Mouse (Mus musculus): Measurements from ENCODE around the gene Jag2. TPM values are rescaled to one million over a fixed set of nuclear protein-coding genes. Genes with fewer than 3 reads are reported as not detected.

The Jag2 gene
- polyA plus RNA-seq, 1 experiment from 2014 or later = 5.9 TPM

DNA sequence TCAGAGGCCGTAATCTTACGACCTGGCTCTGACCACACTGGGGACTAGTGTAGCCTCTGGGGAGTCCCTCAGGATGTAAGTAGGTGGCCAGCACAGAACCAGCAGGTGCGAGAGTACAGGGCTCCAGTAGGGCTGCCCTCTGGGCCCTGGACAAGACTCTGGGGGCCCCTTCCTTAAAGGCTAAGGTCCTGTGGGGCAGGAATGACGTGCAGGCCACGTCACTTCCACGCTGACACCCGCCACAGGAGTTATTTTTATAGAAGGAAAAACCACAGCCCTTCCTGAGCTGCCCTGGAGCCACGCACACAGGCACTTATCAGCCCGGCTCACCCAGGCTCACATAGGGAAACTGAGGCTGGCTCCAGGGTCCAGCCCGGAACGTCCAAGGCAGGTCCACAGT, 12.1 kb downstream of the Jag2 start:
- Histone ChIP-seq H3K4me3 (ENCODE audit: low read depth, low read length) (no peak overlapping the region), H3K9ac (ENCODE audit: low read length) (no peak overlapping the region), H3K36me3 (ENCODE audit: control insufficient read depth, insufficient read depth, low read length) (no peaks in the 10 kb centered on the region; the same call in 1 of the 2 replicates), H3K27me3 (ENCODE audit: control insufficient read depth, insufficient read depth, low read length) (no peaks in the 10 kb centered on the region), H3K9me3 (ENCODE audit: control insufficient read depth, low read length) (no peaks in the 10 kb centered on the region), H3K4me1 (ENCODE audit: control insufficient read depth, insufficient read depth, low read length) (0 out of 2 replicates have a peak, but pooled peaks cover 2% of the 10 kb centered on the region), H3K27ac (ENCODE audit: low read depth, low read length) (no peak overlapping the region), H3K4me2 (ENCODE audit: low read depth) (no peak overlapping the region)
- no peak for DNase-seq (ENCODE audit: low spot score)
- no peak for ATAC-seq (ENCODE audit: insufficient read depth, low FRiP score, low TSS enrichment)
- WGBS = 87% methylated on average over 11 of the region's 11 CpGs

DNA sequence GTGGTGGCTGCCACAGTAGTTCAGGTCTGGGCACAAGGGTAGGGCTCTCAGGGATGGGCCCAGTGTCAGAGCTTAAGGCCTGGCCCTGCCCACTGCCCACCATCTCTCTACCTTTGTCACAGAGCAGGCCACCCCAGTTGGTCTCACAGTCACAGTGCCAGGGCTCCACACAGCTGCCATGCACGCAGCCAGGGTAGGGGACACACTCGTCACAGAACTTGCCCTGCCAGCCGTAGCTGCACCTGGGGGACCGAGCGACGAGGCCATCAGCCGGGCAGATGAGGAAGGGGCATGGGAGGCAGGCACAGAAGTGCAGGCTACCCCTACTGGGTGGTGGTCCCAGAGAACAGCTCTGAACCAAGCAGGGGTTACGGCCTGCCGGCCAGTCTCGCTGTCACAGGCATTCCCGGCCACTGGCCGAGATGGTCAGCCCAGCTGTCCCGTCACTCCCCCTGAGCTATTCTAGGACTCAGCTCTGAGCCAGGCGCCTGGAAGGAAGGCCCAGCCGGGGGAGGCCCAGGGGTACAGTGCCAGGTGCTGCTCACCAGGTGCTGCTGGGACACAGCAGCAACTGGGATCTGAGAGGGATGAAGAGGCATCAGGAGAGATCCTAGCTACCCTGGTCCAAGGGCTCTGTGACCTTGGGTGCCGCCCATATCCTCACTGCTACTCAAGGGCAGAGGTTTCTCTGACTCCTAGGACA, 12.7 kb downstream of the Jag2 start:
- 83% methylated on average over 16 of the region's 16 CpGs for WGBS
- Histone ChIP-seq H3K4me1 (ENCODE audit: control insufficient read depth, insufficient read depth, low read length) (no peaks in the 10 kb centered on the region), H3K4me3 (ENCODE audit: low read depth, low read length) (no peak overlapping the region), H3K27me3 (ENCODE audit: control insufficient read depth, insufficient read depth, low read length) (no peaks in the 10 kb centered on the region), H3K9me3 (ENCODE audit: control insufficient read depth, low read length) (no peaks in the 10 kb centered on the region), H3K27ac (ENCODE audit: low read depth, low read length) (no peak overlapping the region), H3K4me2 (ENCODE audit: low read depth) (no peak overlapping the region), H3K9ac (ENCODE audit: low read length) (no peak overlapping the region), H3K36me3 (ENCODE audit: control insufficient read depth, insufficient read depth, low read length) (no peaks in the 10 kb centered on the region; the same call in 1 of the 2 replicates)
- DNase-seq (ENCODE audit: low spot score) (no peak), ATAC-seq (ENCODE audit: insufficient read depth, low FRiP score, low TSS enrichment) (no peak)

DNA sequence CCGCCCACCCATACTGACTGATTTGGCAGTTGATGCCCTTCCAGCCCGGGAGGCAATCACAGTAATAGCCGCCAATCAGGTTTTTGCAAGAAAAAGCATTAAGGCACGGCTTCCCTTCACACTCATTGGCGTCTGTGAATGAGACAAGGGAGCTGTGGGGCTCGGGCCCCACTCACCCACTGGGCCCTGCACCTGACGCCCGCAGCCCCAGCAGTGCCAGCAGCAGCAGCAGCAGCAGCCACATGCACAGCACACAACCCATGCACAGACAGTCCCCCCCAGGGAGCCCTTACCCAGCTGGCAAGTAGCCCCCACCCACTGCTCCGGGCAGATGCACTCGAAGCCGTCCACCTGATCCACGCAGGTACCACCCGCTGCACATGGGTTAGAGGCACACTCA, 14.0 kb downstream of the Jag2 start:
- peak; percentile 21; the same call in 1 of the 2 replicates for ATAC-seq (ENCODE audit: insufficient read depth, low FRiP score, low TSS enrichment)
- DNase-seq (ENCODE audit: low spot score) = no peak
- no peak overlapping the region for H3K27ac ChIP-seq (ENCODE audit: low read depth, low read length)
- H3K36me3 ChIP-seq (ENCODE audit: control insufficient read depth, insufficient read depth, low read length) = no peaks in the 10 kb centered on the region; the same call in 1 of the 2 replicates
- no peaks in the 10 kb centered on the region for H3K9me3 ChIP-seq (ENCODE audit: control insufficient read depth, low read length)
- WGBS = 68% methylated on average over 13 of the region's 13 CpGs
- H3K4me3 ChIP-seq (ENCODE audit: low read depth, low read length) = no peak overlapping the region
- no peak overlapping the region for H3K4me2 ChIP-seq (ENCODE audit: low read depth)
- no peaks in the 10 kb centered on the region for H3K4me1 ChIP-seq (ENCODE audit: control insufficient read depth, insufficient read depth, low read length)
- H3K27me3 ChIP-seq (ENCODE audit: control insufficient read depth, insufficient read depth, low read length) = no peaks in the 10 kb centered on the region
- no peak overlapping the region for H3K9ac ChIP-seq (ENCODE audit: low read length)

DNA sequence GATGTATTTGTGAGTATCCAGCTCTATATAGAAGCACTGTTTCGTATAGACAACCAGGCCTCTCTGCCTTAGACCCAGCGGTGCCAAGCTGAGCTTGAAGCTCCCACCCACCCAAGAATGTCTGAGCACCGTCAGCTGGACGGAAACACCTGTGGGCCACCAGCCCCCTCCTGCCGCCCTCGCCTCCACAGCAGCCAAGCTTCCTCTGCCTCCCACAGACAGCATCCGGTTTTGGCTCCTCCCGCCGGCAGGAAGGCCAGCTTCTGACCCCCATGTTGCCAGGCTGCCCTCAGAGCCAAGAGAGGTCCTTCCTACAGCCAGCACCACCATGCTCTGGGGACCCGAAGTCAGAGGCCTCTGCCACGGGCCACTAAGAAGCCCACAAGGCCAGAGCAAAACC, 15.0 kb downstream of the Jag2 start:
- H3K27ac ChIP-seq (ENCODE audit: low read depth, low read length) = no peak overlapping the region
- no peaks in the 10 kb centered on the region for H3K9me3 ChIP-seq (ENCODE audit: control insufficient read depth, low read length)
- no peak overlapping the region for H3K4me3 ChIP-seq (ENCODE audit: low read depth, low read length)
- no peaks in the 10 kb centered on the region for H3K4me1 ChIP-seq (ENCODE audit: control insufficient read depth, insufficient read depth, low read length)
- WGBS = 88% methylated on average over 11 of the region's 11 CpGs
- ATAC-seq (ENCODE audit: insufficient read depth, low FRiP score, low TSS enrichment) = no peak
- no peak overlapping the region for H3K9ac ChIP-seq (ENCODE audit: low read length)
- H3K4me2 ChIP-seq (ENCODE audit: low read depth) = no peak overlapping the region
- no peaks in the 10 kb centered on the region; the same call in 1 of the 2 replicates for H3K36me3 ChIP-seq (ENCODE audit: control insufficient read depth, insufficient read depth, low read length)
- no peak for DNase-seq (ENCODE audit: low spot score)
- H3K27me3 ChIP-seq (ENCODE audit: control insufficient read depth, insufficient read depth, low read length) = no peaks in the 10 kb centered on the region

DNA sequence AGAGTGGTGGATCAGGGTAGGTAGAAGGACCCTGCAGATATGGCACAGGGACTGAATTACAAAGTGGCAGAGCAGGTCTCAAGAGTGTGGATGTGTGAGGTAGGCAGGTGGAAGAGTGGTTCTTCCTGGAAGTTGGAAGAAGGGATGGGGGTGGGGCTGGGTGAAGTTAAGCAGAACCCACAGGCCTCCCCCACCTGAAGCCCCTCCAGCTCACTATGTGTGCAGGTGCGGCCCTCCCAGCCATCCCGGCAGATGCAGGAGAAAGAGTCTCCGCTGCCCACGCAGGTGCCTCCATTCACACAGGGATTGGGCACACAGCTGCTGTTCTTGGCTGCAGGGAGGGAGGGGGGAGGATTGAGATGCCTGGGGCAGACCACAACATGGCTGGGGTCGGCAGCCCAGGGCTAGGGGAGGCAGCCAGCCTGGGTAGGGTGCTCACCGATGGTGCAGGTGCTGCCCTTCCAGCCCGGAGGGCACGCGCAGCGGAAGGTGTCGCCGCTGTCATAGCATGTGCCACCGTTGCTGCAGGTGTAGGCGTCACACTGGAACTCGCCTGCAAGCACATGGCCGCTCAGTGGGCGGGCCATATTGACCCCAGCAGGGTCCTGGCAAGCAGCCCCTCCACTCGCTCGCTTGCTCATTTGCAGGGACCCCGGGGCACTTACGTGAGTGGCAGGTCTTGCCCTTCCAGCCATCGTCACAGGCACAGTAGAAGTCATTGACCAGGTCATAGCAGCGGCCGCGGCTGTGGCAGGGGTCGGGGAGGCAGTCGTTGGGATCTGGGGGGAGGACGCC, 16.4 kb downstream of the Jag2 start:
- no peak overlapping the region for H3K9ac ChIP-seq (ENCODE audit: low read length)
- H3K9me3 ChIP-seq (ENCODE audit: control insufficient read depth, low read length) = no peaks in the 10 kb centered on the region
- no peak overlapping the region for H3K4me2 ChIP-seq (ENCODE audit: low read depth)
- ATAC-seq (ENCODE audit: insufficient read depth, low FRiP score, low TSS enrichment) (no peak), DNase-seq (ENCODE audit: low spot score) (no peak)
- H3K36me3 ChIP-seq (ENCODE audit: control insufficient read depth, insufficient read depth, low read length) = no peaks in the 10 kb centered on the region; the same call in 1 of the 2 replicates
- no peak overlapping the region for H3K27ac ChIP-seq (ENCODE audit: low read depth, low read length)
- no peak overlapping the region for H3K4me3 ChIP-seq (ENCODE audit: low read depth, low read length)
- H3K27me3 ChIP-seq (ENCODE audit: control insufficient read depth, insufficient read depth, low read length) = no peaks in the 10 kb centered on the region
- no peaks in the 10 kb centered on the region for H3K4me1 ChIP-seq (ENCODE audit: control insufficient read depth, insufficient read depth, low read length)
- WGBS = 90% methylated on average over 28 of the region's 28 CpGs

DNA sequence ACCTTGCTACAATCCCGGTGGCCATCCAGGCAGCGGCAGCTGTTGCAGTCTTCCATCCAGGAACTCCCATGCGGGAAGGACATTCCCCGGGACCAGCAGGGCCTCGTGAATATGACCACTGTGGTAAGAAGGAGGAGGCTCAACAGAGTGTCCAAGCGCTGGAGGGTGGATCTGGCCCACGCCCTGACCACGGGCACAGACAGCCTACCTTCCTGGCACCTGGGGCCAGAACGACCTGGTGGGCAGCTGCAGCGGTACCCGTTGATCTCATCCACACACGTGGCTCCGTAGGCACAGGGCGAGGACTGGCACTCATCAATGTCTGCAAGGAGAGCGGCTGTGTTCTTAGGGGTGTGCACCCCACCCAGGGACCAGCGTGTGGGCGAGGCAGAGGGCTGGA, 17.9 kb downstream of the Jag2 start:
- no peaks in the 10 kb centered on the region for H3K4me1 ChIP-seq (ENCODE audit: control insufficient read depth, insufficient read depth, low read length)
- no peak overlapping the region for H3K9ac ChIP-seq (ENCODE audit: low read length)
- no peaks in the 10 kb centered on the region for H3K27me3 ChIP-seq (ENCODE audit: control insufficient read depth, insufficient read depth, low read length)
- DNase-seq (ENCODE audit: low spot score) = no peak
- ATAC-seq (ENCODE audit: insufficient read depth, low FRiP score, low TSS enrichment) = no peak
- no peak overlapping the region for H3K4me3 ChIP-seq (ENCODE audit: low read depth, low read length)
- H3K27ac ChIP-seq (ENCODE audit: low read depth, low read length) = no peak overlapping the region
- WGBS = 95% methylated on average over 17 of the region's 17 CpGs
- no peaks in the 10 kb centered on the region for H3K9me3 ChIP-seq (ENCODE audit: control insufficient read depth, low read length)
- no peaks in the 10 kb centered on the region; the same call in 1 of the 2 replicates for H3K36me3 ChIP-seq (ENCODE audit: control insufficient read depth, insufficient read depth, low read length)
- H3K4me2 ChIP-seq (ENCODE audit: low read depth) = no peak overlapping the region

DNA sequence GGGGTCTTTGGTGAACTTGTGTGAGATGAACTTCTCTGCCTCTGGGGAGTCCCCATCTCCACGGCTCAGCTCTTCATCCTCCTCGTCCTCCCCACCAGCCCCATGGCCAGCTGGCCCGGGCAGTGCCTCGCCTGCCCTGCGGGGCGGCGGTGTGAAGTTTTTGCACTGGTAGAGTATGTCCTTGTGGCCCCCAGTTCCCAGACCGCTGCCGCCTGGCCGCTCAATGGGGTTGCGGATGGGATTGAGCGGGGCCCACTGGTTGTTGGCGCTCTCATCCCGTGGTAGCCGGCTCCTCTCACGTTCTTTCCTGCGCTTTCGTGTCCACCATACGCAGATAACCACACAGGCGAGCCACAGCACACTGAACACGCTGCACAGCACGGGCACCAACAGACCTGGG, 20.6 kb downstream of the Jag2 start:
- 95% methylated on average over 22 of the region's 22 CpGs for WGBS
- H3K36me3 ChIP-seq (ENCODE audit: control insufficient read depth, insufficient read depth, low read length) = no peaks in the 10 kb centered on the region; the same call in 1 of the 2 replicates
- ATAC-seq (ENCODE audit: insufficient read depth, low FRiP score, low TSS enrichment) (no peak), DNase-seq (ENCODE audit: low spot score) (no peak)
- H3K27me3 ChIP-seq (ENCODE audit: control insufficient read depth, insufficient read depth, low read length) = no peaks in the 10 kb centered on the region
- no peaks in the 10 kb centered on the region for H3K4me1 ChIP-seq (ENCODE audit: control insufficient read depth, insufficient read depth, low read length)
- no peak overlapping the region for H3K4me3 ChIP-seq (ENCODE audit: low read depth, low read length)
- H3K9me3 ChIP-seq (ENCODE audit: control insufficient read depth, low read length) = no peaks in the 10 kb centered on the region
- no peak overlapping the region for H3K9ac ChIP-seq (ENCODE audit: low read length)
- H3K27ac ChIP-seq (ENCODE audit: low read depth, low read length) = no peak overlapping the region
- no peak overlapping the region for H3K4me2 ChIP-seq (ENCODE audit: low read depth)

DNA sequence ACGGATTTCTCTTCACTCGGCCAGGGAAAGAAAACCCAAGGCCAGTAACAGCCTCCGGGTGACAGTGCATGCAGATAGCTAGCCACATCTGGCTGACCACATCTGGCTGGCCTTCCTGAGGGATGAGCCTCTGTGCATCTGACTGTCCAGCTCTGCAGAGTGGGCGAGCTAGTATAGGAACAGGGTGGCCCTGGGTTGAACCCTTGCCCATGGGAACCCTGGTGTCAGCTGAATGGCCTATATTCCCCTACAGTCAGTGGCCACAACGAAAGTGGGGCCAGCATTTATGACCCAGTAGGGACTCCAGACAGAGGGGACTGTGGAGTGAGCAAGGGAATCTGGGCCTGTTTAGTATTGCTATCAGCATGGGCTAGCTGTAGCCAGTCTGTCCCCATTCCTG, 24.6 kb downstream of the Jag2 start:
- no peak for DNase-seq (ENCODE audit: low spot score)
- Histone ChIP-seq H3K4me2 (ENCODE audit: low read depth) (no peak overlapping the region), H3K27ac (ENCODE audit: low read depth, low read length) (no peak overlapping the region), H3K9me3 (ENCODE audit: control insufficient read depth, low read length) (no peaks in the 10 kb centered on the region), H3K9ac (ENCODE audit: low read length) (no peak overlapping the region), H3K4me3 (ENCODE audit: low read depth, low read length) (no peak overlapping the region), H3K4me1 (ENCODE audit: control insufficient read depth, insufficient read depth, low read length) (no peaks in the 10 kb centered on the region), H3K27me3 (ENCODE audit: control insufficient read depth, insufficient read depth, low read length) (no peaks in the 10 kb centered on the region), H3K36me3 (ENCODE audit: control insufficient read depth, insufficient read depth, low read length) (no peaks in the 10 kb centered on the region)
- 81% methylated on average over 5 of the region's 5 CpGs for WGBS
- ATAC-seq (ENCODE audit: insufficient read depth, low FRiP score, low TSS enrichment) = no peak

DNA sequence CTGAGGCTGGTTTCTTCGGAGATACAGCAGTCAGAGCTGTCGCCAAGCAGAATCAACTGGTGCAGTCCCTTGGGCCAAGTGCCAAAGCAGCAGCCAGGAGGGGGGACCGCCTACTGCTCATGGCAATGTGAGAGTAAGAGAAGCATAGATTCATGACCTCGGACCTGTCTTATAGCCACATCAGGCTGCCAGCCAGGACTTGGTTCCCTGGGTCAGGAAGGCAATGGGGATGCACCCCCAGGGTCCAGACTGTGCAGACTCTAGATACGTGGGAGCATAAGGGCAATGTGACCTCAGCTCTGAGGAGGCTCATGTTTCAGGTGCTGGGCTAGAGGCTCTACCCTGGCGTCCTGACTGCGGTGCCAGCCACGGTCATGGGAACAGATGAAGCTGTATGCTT, 25.6 kb downstream of the Jag2 start:
- H3K9me3 ChIP-seq (ENCODE audit: control insufficient read depth, low read length) = no peaks in the 10 kb centered on the region
- no peaks in the 10 kb centered on the region for H3K4me1 ChIP-seq (ENCODE audit: control insufficient read depth, insufficient read depth, low read length)
- no peak overlapping the region for H3K4me3 ChIP-seq (ENCODE audit: low read depth, low read length)
- DNase-seq (ENCODE audit: low spot score) = no peak
- H3K36me3 ChIP-seq (ENCODE audit: control insufficient read depth, insufficient read depth, low read length) = no peaks in the 10 kb centered on the region
- no peak for ATAC-seq (ENCODE audit: insufficient read depth, low FRiP score, low TSS enrichment)
- H3K9ac ChIP-seq (ENCODE audit: low read length) = no peak overlapping the region
- H3K4me2 ChIP-seq (ENCODE audit: low read depth) = no peak overlapping the region
- WGBS = 76% methylated on average over 8 of the region's 8 CpGs
- H3K27me3 ChIP-seq (ENCODE audit: control insufficient read depth, insufficient read depth, low read length) = no peaks in the 10 kb centered on the region
- no peak overlapping the region for H3K27ac ChIP-seq (ENCODE audit: low read depth, low read length)

Data from neural tube, embryonic 11.5 days (tissue).